Mouse (Mus musculus) retina, adult 2 months (tissue): ENCODE results near the gene Pprc1.
A peak's percentile ranks its signal among the peaks of the same experiment; 100 is the strongest.

ENCODE experiments used
- DNase-seq: peaks from one replicate; pipeline ENCODE4 v3.0.0-alpha.2; 2012; ENCODE audit warnings: low read depth, low spot score

The Pprc1 gene

DNA sequence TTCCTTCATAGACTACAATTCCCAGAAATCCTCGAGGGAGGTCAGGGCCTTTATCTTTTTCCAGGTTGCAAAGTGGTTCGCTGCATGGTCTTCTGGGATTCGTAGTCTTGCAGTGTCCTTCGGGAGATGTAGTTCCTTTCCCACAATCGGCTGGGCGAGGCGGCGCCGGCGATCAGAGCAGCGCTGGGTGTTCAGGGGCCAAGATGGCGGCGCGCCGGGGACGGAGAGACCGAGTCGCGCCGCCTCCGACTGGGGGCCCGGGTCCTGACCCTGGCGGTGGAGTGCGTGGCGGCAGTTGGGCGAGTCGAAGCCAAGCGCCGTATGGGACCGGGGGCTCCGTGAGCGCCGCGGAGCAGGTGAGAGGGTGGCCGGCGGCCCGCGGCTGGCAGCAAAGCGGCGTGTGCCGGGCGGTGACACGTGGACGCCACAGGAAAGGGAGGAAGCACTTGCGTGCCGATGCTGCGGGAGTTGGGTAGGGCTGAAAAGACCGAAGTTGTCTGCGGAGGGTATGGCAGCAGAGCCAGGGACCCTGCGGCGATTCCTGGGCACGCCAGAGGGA is 11.8 kb downstream of the Pprc1 start:
- DNase-seq, result peak; percentile 90

DNA sequence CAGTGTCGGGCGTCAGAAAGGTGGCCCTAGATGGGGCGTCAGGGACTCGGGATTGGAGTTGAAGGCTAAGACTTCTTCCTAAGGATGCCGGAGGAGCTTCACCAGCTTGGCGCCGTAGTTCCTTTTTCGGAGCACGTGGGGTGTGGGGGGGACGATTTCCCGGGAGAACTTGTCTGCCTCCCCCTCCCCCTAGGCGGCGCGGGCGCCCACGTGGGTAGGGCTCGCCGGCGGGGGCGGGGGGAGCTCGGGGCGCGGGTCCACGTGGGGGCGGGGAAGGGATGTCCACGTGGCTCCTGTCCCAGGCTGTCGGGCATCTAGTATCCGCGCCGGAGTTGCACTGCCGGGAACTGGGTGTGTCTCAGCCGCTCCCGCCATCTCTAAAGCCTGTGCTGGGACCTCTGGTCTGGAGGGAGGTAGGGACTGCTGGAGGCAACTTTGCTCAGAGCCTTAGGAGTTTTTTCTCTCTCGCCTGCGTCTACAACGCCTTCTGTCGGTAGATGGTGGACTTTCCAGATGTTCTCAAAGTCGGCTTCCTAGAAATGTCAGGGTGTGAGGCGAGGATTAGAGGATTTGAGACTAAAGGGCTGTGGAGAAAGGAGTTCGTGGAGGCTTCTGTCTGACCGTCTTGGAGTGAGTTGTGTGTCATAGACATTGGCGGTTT is 12.4 kb downstream of the Pprc1 start:
- no peak for DNase-seq

- no peak for DNase-seq
Observed at GRCm38 (mm10) chr19:46058466-46058865, 13.8 kb downstream of the Pprc1 start.

DNA sequence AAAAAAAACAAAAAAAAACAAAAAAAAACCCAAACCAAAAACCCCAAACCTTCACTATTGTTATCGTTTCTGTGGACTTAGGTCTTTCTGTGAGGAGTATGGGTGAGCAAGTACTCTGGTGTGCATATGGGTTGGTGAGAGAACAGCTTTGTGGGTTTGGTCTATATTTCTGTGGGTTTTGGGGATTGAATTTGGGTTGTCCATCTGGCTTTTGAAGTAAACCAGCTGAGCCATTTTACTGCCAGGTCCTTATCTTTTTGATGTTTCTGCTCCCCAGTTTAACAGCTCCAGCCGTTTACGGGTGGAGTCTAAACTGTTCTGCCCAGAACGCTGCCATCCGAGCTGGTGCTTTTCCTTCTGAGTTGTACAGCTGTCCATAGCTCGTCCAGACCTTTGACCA is 16.2 kb downstream of the Pprc1 start:
- DNase-seq, result no peak

DNA sequence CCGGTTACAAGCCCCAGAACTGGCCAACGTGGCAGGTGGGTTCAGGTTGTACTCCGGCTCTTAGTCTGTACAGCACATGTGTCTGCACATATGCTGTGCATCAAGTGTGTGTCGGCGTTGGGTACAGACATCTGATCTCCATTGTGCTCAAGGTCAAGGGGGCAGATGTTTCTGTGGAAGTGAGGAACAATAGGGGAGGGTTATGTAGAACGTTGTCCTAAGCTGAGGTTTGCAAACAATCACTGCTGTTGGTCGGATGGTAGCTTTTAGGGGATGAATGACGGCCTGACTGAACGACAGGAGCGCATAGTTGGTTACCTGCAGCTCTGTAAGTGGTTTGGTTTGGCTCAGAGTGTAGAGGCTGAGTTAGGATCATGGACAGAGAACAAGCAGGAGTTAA is 23.4 kb downstream of the Pprc1 start:
- no peak for DNase-seq

GRCm38 (mm10) chr19:46073285-46073684 is 28.6 kb downstream of the Pprc1 start:
- DNase-seq, result no peak

GRCm38 (mm10) chr19:46074266-46074665 is 29.6 kb downstream of the Pprc1 start:
- DNase-seq, result no peak

GRCm38 (mm10) chr19:46075616-46076607 is 31.2 kb downstream of the Pprc1 start, which contains the start of gene Nolc1:
Gene Nolc1 (plus strand): TSS chr19:46075863.
- peak; percentile 98 for DNase-seq

DNA sequence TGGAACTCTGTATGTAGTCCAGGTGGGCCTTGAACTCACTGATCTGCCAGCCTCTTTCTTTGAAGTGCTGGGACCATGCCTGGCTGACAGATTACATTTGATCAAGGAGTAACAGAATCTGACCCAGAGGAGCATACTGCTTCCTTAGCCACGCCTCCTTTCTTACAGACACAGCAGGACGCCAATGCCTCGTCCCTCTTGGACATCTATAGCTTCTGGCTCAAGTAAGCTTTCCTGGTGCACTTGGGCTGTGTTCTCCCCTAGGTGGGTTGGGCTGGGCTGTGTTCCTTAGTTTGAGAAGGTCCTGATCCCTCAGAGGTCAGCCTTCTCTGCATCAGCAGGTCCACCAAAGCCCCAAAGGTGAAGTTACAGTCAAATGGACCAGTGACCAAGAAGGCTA is 33.8 kb downstream of the Pprc1 start:
- DNase-seq, result no peak

DNA sequence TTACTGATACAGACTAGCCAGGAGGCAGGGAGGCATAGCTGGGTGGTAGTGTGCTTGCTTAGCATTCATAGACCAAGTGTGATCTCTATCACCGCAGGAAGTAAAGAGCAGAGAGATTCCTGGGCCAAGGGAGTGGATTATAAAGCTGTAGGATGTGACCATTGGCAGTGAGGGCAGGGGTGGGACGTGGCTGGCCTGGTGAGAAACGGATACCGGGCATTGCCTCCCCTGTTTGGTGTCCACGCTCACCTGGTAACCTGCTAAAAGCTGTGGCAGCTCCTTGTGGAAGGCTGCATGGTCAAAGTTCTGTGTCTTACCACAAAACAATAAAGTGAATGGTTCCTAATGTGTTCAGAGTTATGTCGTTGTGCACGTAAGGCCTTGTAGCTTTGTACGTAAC is 40.5 kb downstream of the Pprc1 start:
- DNase-seq, result no peak

DNA sequence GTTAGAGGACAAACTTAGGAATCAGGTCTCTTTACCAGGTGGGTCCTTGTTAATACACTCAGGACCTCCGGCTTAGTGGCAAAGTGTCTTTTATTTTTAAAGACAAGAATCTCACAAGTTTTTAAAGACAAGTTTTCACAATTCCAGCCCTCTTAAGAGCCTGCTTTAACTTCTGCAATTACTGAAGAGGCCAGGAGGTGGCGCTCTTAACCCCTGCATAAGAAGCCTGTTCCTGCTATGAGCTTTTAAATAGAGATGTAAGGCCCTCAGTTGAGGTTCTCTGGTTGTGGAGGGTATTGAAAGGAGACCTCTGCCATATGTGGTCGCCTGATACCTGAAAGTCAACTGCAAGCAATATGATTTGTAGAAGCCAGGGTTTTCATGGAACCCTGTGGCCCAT is 41.7 kb downstream of the Pprc1 start:
- DNase-seq, result peak; percentile 30

GRCm38 (mm10) chr19:46087871-46088270 is 43.2 kb downstream of the Pprc1 start:
- no peak for DNase-seq

DNA sequence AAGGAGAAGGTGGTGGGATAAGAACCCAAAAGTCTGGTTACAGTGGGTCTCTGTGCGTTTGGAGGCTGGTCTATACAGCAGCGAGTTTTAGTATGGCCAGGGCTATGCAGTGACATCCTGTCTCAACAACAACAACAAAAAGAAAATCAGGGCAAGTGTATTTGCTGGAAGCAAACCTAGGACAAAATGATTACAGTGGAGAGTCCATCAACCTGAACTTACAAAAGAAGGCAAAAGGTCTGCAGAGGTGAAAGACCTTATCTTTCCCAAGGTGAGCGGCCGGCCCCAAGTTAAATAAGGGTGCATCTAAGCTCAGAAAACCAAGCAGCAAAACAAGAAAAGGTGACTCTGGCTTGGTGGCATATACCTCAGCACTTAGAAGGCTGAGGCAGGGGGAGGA is 47.0 kb downstream of the Pprc1 start:
- no peak for DNase-seq

DNA sequence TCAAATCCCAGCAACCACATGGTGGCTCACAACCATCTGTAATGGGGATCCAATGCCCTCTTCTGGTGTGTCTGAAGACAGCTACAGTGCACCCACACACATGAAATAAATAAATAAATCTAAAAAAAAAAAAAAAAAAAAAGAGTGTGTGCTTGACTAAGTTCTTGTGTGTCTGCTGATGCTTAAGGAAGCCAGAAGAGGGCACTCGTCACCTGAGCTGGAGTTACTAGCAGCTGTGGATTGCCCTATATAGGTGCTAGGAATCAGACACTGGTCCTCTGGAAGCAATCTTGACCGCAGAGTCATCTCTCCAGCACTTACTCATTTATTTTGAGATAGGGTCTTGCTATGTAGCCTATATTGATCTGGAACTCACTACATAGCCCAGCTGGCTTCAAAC is 49.5 kb downstream of the Pprc1 start:
- DNase-seq, result no peak

GRCm38 (mm10) chr19:46095291-46095690 is 50.6 kb downstream of the Pprc1 start:
- no peak for DNase-seq

GRCm38 (mm10) chr19:46096396-46096795 is 51.7 kb downstream of the Pprc1 start:
- no peak for DNase-seq

DNA sequence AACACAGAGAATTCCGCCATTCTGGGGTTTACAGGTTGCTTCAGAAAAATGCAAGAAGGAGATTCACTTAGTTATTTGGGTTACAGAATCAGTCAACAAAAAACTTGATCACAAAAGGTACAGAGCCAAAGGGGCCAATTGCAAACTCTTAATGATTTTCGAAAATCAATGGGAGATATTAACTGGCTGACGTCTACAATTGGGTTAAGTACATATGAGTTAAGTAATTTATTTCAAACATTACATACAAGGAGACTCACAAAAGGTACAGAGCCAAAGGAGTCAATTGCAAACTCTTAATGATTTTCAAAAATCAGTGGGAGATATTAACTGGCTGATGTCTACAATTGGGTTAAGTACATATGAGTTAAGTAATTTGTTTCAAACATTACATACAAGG is 54.9 kb downstream of the Pprc1 start:
- DNase-seq, result no peak

DNA sequence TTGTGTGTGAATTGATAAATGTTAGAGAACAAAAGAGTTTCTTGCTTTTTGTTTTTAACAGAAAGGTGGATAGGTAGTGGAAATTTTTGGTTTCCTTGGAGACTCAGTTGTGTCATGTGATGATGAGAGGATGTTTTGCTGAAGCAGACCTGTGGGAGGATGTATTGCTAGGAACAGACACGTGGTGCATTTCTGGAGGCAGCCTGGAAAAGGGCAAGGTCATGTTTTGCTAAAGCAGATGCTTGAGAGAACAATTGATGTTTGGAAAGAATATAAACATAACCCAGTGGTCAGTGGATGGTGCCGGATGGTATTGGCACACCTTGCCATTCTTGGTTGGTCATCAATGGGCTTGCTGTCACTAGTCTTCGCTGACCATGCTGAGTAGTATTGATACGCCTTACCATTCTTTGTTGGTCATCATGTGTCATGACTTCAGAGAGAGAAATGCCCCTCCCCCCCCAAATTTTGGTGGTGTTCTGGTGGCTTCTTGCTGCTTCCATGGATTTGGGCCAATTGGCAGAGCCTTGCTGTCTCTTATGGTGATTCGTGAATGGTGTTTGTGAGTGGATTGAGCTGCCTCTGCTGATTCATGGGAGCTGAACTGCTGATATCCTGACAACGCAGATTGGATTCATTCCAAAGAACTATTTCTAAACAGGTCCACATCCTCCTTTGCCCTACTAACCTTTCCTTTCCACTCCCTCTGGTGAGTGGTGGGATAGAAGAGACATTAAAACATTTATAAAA is 58.9 kb downstream of the Pprc1 start:
- DNase-seq, result no peak

DNA sequence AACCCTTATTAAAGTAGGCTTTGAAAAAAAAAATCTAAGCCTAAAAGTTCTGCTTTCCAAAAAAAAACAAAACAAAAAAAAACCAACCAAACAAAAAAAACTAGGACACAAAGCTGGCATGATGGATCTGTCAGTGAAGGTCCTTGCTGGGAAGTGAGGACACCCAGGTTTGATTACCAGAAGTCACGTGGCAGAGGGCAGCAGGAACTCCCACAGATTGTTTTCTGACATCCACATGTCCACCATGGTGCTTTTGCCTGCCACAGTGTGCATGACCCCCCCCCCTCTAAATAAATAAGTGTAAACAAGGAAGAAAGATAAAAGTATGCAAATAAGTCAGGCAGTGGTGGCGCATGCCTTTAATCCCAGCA is 59.5 kb downstream of the Pprc1 start:
- DNase-seq, result no peak

DNA sequence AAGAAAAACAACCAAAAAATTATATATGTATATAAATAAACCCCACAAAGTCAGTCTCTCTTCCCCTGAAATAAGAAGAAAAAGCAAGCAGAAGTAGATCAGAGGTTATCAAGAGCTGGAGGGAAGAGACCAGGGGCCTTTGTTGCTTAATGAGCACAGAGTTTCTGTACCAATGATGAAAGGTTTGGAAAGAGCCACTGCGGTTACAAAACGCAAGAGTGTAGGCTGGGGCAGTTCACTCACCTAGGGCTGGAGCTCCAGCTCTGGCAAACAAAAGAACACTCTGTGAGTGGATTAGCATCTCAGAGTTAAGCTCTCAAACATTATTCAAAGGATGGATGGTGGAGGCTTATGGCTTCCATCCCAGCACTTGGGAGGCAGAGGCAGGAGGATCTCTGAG is 65.5 kb downstream of the Pprc1 start:
- DNase-seq, result no peak

DNA sequence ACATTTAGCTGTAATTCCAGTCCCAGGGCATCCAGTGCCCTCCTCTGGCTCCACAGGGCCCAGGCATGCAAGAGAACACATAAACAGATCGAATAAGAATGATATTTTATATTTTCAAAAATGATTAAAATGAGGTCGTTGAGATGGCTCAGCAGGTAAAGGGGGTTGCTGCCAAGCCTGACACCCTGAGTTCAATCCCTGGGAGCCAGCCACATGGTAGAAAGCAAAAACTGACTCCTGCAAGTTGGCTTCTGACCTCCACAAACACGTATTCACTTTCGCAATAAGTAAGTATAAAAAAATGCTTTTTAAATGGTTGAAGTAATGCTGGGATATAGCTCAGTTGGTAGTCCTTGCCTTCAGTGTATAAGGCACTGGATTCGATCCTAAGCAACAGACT is 66.1 kb downstream of the Pprc1 start:
- no peak for DNase-seq

DNA sequence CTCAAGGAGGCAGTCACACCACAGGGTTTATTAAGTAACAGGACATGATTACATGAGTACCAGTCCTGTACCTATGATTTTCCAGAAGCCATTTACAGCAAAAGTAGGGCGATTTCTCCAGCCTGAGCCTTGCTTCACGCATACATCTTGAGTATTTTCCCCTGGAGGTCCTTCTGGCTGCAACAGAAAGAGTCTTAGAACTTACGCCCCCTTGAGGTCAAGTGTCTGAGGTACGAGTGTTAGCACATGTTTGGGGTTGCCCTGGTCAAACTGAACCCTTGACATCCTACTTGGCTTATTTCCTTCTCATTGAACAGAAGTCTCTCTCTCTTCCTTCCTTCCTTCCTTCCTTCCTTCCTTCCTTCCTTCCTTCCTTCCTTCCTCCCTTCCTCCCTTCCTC is 69.9 kb downstream of the Pprc1 start:
- DNase-seq, result no peak
